Mouse (Mus musculus): ENCODE results near the gene Ephx1.

Gene Ephx1

GRCm38 (mm10) chr1:180934467-180935419, 86.0 kb downstream of the Ephx1 start, which contains the start of gene Lefty1:
Gene Lefty1, plus strand, starts transcription at chr1:180935022.
- DNase-seq: no peak

GRCm38 (mm10) chr1:180933659-180934058, 87.0 kb downstream of the Ephx1 start:
- DNase-seq: no peak

DNA sequence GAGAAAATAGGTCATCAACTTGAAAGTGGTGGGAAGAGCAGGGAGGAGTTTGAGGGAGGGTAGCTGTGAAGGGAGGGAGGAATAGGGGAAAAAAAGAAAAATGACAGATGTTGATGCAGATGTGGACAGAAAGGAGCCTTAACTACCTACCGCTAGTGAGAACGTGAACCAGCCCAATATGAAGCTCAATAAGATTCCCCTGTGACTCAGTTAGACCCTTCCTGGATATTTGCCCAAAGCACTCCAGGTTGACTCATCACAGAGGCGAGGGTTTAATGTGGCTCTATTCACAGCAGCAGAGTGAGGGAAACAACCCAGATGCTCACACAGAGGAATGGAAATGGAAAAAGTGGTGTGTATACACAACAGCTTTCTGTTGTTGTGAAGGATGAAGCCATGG, 89.6 kb downstream of the Ephx1 start:
- DNase-seq: no peak

DNA sequence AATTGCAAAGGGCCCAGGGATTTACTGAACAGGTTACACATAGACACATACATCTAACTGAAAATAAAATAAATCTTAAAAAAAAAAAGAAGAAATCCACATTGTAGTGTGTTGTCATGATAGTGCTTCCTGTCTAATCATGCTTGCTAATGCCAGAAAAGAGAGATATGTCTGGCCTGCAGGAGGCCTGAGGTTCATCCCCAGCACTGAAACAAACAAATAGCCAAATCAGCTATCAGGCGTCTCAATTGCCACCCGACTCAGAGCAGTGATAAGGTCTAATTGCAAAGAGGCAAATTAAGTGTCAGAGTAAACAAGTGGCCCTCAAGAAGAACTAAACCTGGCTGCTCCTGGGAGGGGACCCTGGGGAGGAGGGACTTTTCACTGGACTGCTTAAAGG, 91.1 kb downstream of the Ephx1 start:
- DNase-seq: no peak

DNA sequence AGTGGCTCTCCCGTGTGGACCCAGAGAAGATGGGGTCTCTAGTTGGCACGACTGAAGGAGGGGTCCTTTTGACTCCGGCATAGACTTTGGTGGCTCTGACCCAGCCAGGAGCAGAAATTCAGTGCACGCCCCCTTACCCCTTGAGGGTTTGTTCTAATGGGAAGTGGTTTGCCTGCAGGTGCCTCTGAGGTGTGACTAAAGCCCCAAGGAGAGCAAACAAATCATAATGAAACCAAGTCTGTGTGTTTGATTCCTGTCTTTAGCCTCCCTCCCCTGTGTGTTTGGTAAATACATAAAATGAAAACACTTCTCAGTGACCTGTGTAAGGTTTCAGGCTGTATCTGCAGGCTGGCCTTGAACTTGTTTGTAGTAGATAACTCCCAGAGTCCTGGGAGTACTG, 94.4 kb downstream of the Ephx1 start:
- no peak for DNase-seq
